Mouse (Mus musculus): ENCODE measurements around the gene Olfr324.
A peak's percentile ranks its signal among the peaks of the same experiment; 100 is the strongest.

- TF ChIP-seq POLR2A (IDR thresholded peaks at IDR 0.05; ENCODE audit: control insufficient read depth, extremely low read depth, insufficient read depth, low read length, poor library complexity) (no peak), CTCF (IDR thresholded peaks at IDR 0.05; ENCODE audit: borderline replicate concordance, control insufficient read depth, extremely low read depth, insufficient read depth, low read length, poor library complexity) (peak; percentile 83; the same call in 1 of the 2 replicates)
Measured at GRCm38 (mm10) chr11:58643350-58643749, 48.4 kb downstream of the Olfr324 start.

Measured in thymus, adult 2 months (tissue).